Mouse (Mus musculus) spleen, postnatal 4 days (tissue): ENCODE results near the gene Ctdsp2.

Experiments
- DNase-seq, 2 experiments: peaks; one replicate each; pipeline ENCODE4 v3.0.0; 2022; ENCODE audit warnings: low spot score in 2 of 2

Gene Ctdsp2

DNA sequence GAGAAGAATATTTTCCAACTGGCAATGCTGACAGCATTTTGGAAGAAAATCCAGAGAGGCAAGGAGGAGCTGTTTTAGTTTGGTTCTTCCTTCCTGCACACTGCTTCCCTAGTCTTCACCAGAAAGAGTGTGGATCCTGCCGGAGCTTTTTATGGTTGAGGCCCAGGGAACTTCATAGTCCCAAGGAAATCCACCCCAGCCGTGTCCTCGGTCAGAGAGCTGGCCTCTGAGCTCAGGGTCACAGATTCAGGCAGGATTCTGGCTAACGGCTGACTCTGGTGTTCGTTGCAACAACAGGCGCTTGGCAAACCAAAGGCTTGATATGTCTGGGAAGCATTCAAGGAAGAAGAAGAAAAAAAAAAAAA lies 15.6 kb upstream of the Ctdsp2 start:
- no peak for DNase-seq

DNA sequence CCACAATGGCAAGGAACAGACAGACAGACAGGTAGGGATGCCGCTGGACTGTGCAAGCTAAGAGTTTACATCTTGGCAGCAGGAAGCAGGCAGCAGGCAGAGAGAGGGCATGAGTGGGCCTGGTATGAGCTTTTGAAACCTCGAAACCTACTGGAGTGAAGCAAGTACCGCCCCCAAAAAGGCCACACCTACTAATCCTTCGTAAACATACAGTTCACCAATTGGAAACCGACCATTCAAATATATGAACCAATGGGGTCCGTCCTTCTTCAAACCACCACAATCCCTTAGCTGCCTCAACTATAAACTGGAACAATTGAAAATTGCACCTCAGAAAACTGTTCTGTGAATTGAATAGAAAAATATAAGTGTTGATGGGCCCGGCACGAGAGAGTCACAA lies 14.7 kb upstream of the Ctdsp2 start:
- no peak for DNase-seq

DNA sequence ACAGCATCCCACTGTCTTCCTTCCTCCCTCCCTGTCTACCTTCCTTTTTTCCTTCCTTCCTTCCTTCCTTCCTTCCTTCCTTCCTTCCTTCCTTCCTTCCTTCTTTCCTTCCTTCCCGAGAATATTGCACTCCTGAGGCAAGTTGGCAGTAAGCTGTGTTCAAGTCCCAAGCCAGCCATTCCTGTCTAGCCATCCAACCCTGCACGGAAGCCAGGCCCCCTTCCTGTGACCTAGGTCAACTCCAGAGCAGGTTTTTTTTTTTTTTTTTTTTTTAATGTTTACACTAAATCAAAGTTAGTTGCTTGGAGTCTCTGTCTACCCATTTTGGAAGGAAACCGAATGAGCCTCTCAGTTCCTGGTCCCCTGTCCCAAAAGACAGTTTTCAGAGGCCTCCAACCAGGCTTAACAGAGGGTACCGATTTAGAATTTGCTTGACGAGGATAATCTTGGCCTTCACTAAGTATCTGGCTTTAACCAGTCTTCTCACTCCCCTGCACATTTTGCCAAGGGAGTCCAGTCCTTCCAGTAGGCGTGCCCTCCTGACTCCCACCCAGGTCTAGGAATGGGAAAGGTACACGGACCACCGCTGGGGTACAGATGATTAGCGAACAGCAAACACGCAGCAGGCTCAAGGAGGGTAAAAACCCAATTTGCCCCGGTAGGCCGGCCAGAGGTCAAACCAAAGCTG lies 7.0 kb upstream of the Ctdsp2 start:
- no peak for DNase-seq

DNA sequence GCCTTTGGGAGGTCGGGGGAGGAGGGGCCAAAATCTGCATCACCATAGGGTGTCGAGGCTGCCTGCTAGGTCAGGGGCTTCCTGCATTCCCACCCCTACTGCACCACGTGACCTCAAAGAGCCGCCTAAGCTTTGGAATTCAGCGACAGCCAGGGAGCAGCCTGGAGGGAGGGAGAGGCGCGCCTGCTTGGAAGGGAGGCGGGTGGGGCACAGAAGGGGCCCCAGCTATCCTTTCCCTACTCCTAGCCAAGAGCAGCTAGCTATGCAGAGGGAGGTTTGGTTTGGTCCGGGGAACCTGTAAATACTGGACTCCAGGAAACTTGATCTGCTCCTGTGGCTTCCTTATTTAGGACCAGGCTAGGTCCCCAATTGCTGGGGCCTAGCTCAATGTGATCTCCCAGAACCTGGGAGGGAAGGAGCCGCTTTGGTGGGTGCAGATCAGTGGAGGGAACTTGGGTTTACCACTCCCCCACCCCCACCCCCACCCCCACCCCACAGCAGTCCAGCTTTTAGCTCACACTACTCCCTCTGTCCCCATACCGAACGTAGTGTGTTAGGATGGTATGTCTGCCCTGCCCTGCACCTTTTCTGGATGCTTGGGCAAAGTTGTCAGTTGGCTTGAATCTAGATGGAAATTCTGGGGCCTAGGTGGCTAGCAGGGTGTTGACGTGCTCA lies 6.3 kb upstream of the Ctdsp2 start:
- DNase-seq = no peak

DNA sequence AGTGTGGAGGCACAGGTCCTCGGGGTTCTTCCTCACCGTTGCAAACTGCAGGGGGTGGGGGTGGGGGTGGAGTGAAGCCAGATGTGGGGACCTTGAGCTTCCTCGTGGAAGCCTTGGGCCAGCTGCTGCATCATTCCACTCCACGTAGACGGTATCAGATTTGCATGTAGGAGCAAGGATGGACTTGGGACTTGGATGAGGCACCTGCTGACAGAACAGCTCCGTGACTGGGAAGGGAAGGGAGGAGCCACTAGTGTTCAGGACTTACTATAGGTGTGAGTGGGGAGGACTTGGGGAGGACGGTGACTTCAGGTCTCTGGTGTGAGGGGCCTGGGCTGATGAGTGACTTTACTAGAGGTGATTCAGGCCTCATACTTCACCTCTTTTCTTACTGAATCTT lies 5.5 kb upstream of the Ctdsp2 start:
- no peak for DNase-seq

DNA sequence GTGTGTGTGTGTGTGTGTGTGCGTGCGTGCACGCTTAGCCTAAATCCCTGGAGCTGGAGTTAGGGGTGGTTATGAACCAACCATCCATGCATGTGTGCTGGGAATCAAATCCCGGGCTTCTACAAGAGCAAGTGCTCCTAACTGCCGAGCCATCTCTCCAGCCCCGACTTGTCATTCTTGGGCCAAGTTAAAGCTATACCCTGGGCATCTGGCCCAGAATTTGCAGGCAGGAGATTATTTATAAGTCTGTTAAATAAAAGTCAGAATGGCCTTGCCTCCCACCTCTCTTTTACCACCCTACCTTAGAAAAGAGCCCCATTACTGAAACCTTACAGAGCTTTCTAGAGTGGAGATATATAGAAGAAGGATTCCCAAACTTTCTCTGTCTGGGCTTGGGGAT lies 2.8 kb upstream of the Ctdsp2 start:
- DNase-seq = no peak

DNA sequence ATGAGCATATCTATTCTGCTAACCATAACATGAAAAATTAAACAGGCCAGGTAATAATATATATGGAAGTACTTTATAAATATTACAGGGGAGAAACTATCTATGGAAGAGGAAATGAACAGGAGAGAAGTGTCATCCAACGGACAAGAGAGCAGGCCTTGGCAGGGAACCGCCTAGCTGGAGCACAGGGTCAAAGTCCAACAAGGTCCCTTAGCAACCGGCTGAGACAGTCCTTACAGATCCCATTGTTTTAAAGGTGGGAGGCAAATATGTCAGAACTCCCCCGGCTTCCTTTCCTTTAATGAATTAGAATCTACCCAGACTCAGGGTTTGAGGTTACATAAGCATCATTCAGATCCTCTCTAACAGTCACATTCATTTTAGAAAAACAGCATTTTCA lies 1.4 kb upstream of the Ctdsp2 start:
- no peak for DNase-seq

DNA sequence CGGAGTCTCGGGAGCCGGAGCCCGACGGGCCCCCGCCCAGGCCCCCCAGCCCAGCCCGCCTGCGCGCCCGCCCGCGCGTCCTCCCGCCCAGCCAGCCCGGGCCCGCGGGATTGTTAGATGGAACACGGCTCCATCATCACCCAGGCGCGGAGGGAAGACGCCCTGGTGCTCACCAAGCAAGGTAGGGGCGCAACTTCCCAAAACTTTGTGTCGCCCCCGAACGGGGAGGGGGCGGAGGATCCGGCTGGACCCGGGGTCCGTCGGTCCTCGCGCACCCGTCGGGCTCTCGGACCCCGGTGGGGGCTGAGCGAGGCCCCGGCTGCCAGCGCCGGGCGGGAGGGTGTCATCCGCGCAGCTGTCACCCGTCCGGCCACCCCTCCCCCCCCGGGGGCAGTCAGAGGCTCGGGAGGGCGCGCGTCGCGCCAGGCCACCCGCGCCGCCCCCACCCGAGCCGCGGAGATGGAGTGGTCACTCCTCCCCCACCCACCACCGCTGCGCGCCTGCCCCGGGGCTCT lies 661 bp downstream of the Ctdsp2 start:
- DNase-seq = peak; percentile 54 to 85

DNA sequence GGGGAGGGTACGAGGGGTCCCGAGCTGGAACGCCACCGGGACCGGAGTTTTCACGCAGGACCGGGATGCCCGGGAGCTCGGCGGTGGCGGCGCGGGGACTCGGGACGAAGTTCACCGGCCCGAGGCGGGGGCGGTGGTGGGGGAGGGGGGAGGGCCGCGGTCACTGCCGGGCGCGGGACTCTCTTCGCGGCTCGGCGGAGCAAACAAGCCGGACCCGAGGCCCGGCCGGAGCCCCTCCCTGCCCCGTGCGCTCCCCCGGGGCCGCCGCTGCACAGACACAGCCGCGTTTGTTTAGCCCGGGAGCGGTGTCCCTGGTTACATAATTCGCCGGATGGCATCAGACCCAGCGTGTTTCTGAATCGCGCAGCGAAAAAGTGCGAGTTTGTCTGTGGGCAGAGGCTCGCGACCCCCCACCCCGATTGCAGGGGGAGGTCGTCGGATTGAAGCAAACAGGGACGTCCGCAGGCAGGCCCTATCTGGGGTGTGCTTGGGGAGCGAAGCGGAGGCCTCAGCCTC lies 1.2 kb downstream of the Ctdsp2 start:
- peak in 1 of 2 experiments; percentile 76 for DNase-seq

DNA sequence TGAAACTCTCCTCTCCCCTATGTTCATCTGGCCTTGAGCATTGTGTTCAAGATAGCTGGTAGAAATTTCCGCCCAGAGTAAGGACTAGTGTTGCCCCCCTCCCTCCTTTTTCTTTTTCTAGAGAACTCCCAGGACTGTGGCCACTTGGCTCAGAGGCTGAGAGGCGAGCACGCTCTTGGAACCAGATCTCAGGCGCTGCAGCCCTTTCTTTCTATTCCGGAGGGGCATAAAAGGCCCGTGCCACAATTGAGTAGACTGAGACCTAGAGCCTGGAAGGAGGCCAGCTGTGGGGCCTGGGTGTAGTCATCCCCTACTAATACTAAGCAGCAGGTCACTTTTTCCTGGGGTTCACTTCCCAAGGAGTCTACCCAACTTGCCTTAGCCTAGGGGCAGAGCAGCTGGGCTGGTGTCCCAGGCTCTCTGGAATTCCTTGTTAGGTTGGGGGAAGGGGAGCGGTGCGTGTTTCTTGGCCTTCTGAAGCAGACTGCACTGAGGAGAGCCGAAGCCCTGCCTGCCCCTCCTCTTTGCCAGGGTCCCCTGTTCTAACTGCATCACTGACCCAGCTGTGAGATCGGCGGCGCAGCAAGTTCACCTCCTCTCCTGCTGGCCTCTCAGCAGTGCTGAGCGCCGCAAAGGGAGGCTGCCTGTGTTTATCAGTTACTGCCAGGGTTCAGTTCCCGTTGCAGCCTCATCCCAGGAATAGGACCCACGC lies 1.9 kb downstream of the Ctdsp2 start:
- DNase-seq = no peak

DNA sequence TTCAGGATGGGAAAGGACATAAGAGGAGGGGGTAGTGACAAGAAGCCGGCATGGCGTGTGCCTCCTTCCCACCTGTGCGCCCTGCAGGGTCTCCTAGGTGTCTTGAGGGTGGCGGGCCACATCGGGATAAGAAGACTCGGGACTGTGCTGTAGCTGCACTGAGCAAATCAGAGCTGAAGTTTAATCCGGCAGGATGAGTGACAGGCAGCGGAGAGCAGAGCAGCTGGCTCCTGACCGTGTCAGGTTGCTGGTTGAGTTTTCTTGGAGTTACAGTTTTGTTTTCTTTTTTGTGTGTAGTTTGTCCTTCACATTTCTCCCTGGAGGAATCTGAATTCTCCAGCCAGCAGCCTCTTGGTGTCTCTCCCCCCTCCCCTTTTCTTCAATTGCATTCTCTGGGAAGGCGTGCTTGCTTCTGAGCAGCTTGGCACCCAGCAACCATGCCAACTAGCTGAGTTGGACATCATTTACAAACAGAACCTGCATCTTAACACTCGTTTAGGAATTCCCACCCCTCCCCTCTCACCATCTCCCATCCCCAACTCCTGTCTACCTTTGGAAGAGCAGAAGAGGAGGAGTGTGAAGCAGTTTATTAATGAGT lies 2.5 kb downstream of the Ctdsp2 start:
- no peak for DNase-seq

DNA sequence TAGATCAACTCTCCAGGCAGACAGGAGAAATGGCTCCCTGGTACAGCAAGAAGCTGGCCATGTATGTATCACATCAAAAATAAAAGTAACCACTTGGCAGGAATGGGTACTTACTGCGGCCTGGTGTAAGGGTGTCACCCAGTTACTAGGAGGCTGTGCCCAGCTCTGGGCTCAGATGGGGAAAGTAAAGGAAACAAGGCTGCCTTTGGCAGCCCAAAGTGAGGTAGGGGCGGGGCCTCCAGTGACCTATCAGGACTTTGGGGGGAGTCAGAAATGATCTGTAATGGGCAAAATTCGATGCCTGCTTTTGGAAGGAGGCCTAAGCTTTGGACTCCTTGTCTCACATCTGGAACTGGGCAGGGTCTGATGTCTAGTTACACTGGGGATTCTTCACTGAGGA lies 3.2 kb downstream of the Ctdsp2 start:
- no peak for DNase-seq

DNA sequence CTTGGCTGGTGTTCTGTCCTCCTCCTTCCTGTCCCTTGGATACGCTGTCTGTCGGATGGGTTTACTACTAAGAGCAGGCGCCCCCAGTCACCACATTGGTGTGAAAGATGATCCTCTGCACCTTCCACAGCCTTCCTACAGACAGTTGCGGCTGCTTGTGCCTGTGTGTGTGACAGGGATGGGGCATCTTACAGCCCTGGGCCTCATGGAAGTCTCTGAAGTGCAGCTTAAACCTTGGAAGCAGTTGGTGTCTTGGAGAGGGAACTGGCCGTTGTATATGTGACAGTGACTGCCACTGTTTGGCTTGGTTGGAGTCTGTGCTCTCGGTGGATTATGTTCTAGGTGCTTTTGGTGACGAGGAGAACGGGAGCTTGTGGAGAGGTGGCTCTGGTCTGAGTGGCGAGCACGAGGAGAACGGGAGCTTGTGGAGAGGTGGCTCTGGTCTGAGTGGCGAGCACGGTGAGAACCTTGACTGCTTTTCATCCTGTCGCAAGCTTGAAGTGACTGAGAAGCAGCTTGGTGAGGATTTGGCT lies 4.7 kb downstream of the Ctdsp2 start:
- no peak for DNase-seq

DNA sequence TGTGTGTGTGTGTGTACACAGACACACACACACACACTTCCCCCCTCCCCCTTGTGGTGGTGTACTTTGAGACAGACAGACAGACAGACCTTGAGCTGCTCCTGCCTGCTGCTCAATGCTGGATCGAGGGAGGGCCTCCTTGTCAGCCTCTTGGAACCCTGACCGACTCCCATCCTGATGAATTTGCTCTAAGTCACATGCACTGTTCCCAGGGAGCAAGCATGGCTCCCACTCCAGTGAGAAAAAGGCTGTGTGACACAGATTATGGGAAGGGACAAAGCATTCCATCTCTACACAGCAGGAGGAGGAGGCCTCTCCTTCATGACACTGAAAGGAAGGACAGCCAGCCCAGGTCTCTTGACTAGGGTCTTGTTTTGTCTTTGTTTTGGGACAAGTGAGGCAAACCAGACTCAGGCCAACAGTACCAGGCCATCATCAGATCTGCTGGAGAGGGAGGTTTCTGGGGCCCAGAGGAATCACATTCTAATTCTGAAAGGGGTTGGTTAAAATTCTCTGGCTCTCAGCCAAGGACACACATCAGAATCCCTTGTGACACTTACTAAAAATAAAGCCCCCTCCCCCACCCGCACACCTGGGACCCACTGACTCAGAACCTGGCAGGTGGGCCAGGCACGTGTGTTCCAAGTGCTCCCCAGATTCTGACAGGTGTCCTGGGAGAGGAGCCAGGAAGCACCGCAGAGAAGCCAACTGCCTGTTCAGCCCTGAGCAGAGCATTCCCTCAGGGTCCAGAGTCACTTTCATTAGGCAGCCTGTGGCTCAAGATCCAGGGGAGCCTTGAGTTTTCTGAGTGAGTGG lies 5.9 kb downstream of the Ctdsp2 start:
- no peak for DNase-seq

DNA sequence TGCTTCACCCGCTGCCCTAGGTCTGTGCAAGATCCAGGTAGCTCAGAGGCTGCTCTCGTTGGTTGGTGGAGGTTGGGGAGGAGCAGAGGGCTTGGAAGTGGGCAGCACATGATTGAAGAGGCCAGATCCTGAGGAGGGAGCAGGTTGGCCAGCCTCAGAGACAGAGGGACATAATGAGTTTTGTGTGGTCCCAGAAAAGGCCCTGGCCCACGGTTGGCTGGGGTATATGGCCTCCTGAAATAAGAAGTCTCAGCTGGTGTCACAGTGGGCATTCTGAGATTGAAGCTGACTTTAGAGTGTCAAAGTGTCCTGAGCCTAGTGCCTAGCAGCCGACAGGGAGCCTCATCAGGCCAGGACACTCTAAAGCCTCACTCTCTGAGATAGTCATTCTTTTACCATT lies 6.6 kb downstream of the Ctdsp2 start:
- no peak for DNase-seq

DNA sequence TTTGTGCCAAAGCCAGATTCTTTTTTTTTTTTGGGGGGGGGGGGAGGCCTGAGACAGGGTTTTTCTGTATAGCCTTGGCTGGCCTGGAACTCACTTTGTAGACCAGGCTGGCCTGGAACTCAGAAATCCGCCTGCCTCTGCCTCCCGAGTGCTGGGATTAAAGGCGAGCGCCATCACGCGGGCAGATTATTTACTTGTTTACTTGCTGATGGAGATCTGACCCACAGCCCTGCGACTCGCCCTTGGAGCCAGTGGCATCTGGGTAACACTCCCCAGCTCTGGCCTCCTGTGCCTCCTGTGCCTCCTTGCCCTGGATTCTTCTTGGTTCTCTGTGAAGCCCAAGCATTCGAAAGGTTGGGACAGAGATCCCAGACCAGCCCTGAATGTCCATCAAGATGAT lies 7.1 kb downstream of the Ctdsp2 start:
- DNase-seq = no peak

DNA sequence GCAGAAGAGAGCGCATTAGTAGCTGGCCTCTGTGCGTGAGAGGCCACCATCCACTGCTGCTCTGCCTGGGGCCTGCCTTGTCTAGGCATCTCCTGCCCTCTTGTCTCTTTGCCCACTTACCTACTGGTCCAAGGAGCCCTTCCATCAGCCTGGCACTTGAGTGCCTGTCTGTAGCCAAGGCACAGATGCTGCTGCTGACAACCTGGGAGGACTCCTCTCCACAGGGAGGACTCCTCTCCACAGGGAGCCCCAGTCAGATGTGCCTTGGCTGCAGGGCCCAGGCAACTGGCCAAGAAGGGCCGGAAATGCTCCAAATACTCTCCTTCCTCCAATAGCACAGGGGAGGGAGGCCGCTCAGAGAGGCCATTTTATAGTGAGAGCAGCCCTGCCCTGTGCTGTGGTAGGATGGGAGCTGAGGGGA lies 8.0 kb downstream of the Ctdsp2 start:
- DNase-seq = peak in 1 of 2 experiments; percentile 37

DNA sequence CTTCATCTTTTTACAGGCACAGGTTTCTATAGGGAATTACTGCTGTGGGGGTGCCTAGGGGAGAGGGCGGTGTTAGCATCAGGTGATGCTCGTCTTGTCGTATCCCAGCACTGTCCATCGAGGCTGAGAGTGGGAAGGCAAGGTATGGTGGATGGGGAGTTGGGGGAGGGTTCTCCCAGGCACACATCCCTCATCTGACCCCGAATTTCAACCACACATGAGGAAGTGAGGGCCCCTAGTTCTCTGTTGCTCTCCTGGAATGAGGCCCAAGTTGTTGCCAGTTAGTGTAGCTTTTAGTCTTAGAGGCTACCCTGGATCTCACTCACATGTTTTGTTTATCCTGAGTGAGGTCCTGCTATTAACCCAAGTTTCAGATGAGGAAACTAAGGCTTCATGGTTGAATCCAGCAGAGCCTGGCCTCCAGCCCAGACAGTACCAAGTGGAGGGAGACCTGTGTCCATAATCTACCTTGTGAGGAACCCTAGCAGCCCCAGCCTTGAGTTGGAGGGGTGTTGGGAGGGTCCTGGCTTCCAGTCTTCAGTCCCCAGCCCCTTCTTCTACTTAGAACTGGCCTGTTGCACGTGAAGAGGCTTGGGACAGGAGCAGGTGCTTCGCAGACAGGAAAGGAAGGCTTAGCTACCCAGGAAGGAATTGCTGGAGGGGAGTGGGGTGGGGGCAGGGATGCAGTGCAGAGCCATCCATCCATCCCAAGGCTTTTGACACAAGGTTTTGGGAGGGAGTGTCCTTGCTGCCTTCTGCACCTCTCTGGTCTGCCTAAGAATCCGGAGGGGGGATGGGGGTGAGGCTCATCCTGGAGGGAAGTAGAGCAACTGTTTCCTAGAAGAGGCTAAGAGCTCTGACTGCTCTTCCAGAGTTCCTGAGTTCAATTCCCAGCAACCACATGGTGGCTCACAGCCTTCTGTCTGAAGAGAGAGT lies 8.9 kb downstream of the Ctdsp2 start:
- no peak for DNase-seq

DNA sequence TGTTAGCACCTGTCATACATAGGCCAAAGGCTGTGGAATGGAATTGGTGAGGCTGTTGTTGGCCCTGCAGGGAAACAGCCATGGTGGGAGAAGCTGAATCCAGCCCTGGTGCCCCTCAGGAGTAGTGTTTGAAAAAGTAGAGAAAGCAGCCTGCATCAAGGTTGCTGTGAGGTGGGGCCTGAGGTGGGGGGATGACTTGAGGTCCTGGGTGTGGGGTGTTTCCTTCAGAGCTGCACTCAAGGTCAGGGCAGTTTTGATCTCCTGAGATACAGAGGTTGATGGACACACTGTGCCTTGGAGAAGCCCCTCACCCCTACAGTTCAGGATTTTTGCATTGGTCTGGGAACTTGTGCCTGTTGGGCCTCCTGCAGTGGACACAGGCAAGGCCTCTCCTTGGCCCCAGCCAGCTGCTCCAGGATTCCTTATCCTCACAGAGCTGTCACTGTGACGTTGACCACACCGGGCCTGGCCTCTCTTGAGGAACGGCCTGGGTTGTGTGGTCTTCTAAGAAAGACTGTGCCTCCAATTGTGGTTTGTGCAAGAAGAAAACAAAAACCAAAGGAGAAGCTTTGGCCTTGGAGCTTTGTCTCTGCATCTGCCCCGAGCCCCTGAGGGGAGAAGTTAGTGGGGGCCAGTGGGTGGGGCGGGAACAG lies 10.1 kb downstream of the Ctdsp2 start:
- DNase-seq = no peak
